Mouse (Mus musculus): ENCODE measurements around the gene Bicra.

DNA sequence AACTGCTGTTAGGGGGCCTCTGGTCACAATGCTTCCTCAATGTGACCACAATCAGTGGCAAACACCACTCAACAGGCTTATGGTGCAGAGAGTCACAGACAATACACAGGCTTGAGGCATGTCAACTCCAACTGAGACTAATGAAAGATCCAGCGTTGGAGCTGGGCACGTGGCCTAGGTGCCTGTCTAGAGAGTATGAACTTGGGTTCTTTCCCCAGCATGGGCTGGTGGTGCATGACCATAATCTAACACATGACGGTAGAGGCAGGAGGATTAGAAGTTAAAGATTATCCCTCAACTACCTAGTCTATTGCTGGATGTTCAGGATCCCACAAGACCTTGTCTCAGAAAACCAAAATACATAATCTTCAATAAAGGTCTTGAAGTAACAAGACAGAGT is 56.0 kb downstream of the Bicra start:
- TF ChIP-seq CTCF (IDR thresholded peaks at IDR 0.05; ENCODE audit: insufficient read depth, low read length) (no peak), POLR2A (IDR thresholded peaks at IDR 0.05; ENCODE audit: borderline replicate concordance, extremely low read depth, low read depth, low read length) (no peak)

All from lung, adult 2 months (tissue).